Mouse (Mus musculus) left cerebral cortex, adult 2 months (tissue): ENCODE data around the gene Vmn1r103. TPM values are rescaled to one million over a fixed set of nuclear protein-coding genes. Genes with fewer than 3 reads are reported as not detected.
"Not testable (repeated sequence)": the region's sequence is repeated elsewhere in the genome, so short reads cannot be mapped to it uniquely, and the experiment has no call there.

Source experiments
- DNase-seq, 2 experiments: peaks; one replicate each; pipeline ENCODE4 v3.0.0; 2021 to 2022; ENCODE audit warnings: low spot score in 2 of 2, mixed read lengths in 1 of 2; ENCODE audit errors: extremely low spot score in 1 of 2
- H3K27ac ChIP-seq: fragments of 200-600 bp; 2 replicates; pipeline ENCODE4 v1.8.1; 2022
- H3K4me3 ChIP-seq: fragments of 200-600 bp; 2 replicates; pipeline ENCODE4 v1.8.1; 2022
- intact Hi-C: fragments of 180-260 bp; cut with DNase I; formaldehyde crosslinking; loops from one replicate; pipeline ENCODE4 v1.15.1; 2025
- long read RNA-seq, 2 experiments: library from polyadenylated mRNA; stranded (forward); transcript quantifications; one replicate each; pipeline ENCODE4 v2.0.0; 2021; ENCODE audit warnings: borderline mapping rate in 2 of 2
- total RNA-seq, 2 experiments: library from RNA; stranded (reverse); gene quantifications; 2 replicates each; pipeline ENCODE4 v1.2.3; 2021

Vmn1r103 gene
- not detected for total RNA-seq
- long read RNA-seq, experiment 1 = 0 reads
- long read RNA-seq, experiment 2 = 0 reads

DNA sequence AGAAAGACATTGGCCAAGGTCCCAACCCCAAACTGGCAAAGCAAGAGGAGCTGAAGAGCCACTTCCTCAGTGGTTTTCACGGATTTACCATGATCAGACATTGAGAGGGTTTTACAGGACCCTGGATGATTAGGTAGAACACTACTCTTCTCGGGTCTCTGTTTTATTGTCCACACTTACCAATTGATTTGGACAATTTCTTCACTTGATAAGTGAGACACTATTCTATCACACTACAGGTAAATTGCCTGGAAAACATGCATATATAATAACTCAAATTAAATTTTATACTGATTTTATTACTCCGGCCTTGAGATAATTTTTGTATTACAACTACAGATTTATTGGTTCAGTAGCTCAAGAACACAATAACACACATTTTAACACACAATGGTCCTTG lies at the start of gene Vmn1r103:
Vmn1r103 (minus strand) TSS at position 101 of the 400 bp plus-strand sequence.
- DNase-seq, H3K27ac ChIP-seq, intact Hi-C loops, H3K4me3 ChIP-seq: not testable (repeated sequence)

DNA sequence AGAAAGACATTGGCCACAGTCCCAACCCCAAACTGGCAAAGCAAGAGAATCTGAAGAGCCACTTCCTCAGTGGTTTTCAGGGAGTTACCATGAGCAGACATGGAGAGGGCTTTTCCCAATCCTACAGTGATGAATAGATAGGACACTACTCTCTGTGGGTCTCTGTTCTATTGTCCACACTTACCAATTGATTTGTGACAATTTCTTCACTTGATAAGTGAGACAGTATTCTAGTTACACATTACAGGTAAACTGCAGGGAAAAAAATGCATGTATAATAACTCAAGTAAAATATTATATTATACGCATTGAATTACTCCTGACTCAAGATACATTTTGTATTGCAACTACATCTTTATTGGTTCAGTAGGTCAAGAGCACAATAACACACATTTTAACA lies 35.3 kb upstream of the Vmn1r103 start, which contains the start of gene Gm5726:
Gm5726 (minus strand) TSS at position 101 of the 400 bp plus-strand sequence.
- intact Hi-C loops, H3K4me3 ChIP-seq, DNase-seq, H3K27ac ChIP-seq: not testable (repeated sequence)

DNA sequence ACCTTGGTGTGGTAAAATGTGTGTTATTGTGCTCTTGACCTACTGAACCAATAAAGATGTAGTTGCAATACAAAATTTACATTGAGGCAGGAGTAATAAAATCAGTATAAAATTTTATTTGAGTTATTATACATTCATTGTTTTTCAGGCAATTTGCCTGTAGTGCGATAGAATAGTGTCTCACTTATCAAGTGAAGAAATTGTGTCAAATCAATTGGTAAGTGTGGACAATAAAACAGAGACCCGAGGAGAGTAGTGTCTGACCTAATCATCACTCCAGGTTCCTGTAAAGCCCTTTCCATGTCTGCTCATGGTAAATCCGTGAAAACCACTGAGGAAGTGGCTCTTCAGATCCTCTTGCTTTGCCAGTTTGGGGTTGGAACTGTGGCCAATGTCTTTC lies 23.2 kb upstream of the Vmn1r103 start, which contains the start of gene Vmn1r104:
Vmn1r104 (plus strand) TSS at position 301 of the 400 bp plus-strand sequence.
- DNase-seq, H3K27ac ChIP-seq, intact Hi-C loops, H3K4me3 ChIP-seq: not testable (repeated sequence)

DNA sequence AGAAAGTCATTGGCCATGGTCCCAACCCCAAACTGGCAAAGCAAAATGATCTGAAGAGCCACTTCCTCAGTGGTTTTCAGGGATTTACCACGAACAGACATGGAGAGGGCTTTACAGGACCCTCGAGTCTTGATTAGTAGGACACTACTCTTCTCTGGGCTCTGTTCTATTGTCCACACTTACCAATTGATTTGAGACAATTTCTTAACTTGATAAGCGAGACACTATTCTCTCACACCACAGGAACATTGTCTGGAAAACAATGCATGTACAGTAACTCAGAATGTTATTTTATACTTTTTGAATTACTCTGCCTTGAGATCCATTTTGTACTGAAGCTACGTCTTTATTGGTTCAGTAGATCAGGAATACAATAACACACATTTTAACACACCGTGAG lies 35.5 kb downstream of the Vmn1r103 start, which contains the start of gene Gm10670:
Gm10670 (minus strand) TSS at position 101 of the 400 bp plus-strand sequence.
- DNase-seq, H3K27ac ChIP-seq, H3K4me3 ChIP-seq, intact Hi-C loops: not testable (repeated sequence)

Other genes starting within 250 kb of the Vmn1r103 start
- gene Gm5890, start 247.7 kb downstream of the Vmn1r103 start, total RNA-seq = not detected
- gene Gm4133, start 176.5 kb downstream of the Vmn1r103 start, total RNA-seq = not detected
- gene Gm5728, start 135.1 kb downstream of the Vmn1r103 start, total RNA-seq = not detected
- gene Vmn1r100, start 92.6 kb downstream of the Vmn1r103 start, total RNA-seq = not detected
- not detected for gene Vmn1r101, start 67.9 kb downstream of the Vmn1r103 start, total RNA-seq
- not detected for gene Gm10670, start 35.6 kb downstream of the Vmn1r103 start, total RNA-seq
- gene Vmn1r104, start 23.3 kb upstream of the Vmn1r103 start, total RNA-seq = not detected
- gene Gm5726, start 35.2 kb upstream of the Vmn1r103 start, total RNA-seq = not detected
- not detected for gene Gm4141, start 65.7 kb upstream of the Vmn1r103 start, total RNA-seq
- not detected for gene Gm4513, start 88.5 kb upstream of the Vmn1r103 start, total RNA-seq
- gene Vmn1r107, start 158.4 kb upstream of the Vmn1r103 start, total RNA-seq = not detected
- gene Vmn1r111, start 192.7 kb upstream of the Vmn1r103 start, total RNA-seq = not detected
- gene Gm10668, start 220.1 kb upstream of the Vmn1r103 start, total RNA-seq = not detected